Mouse (Mus musculus) thymus, postnatal 36 days (tissue): ENCODE data around the gene Fabp7.

Experiments used
- DNase-seq, 2 experiments: peaks; one replicate each; pipeline ENCODE4 v3.0.0; 2022; ENCODE audit warnings: mixed read lengths in 2 of 2

Gene Fabp7

DNA sequence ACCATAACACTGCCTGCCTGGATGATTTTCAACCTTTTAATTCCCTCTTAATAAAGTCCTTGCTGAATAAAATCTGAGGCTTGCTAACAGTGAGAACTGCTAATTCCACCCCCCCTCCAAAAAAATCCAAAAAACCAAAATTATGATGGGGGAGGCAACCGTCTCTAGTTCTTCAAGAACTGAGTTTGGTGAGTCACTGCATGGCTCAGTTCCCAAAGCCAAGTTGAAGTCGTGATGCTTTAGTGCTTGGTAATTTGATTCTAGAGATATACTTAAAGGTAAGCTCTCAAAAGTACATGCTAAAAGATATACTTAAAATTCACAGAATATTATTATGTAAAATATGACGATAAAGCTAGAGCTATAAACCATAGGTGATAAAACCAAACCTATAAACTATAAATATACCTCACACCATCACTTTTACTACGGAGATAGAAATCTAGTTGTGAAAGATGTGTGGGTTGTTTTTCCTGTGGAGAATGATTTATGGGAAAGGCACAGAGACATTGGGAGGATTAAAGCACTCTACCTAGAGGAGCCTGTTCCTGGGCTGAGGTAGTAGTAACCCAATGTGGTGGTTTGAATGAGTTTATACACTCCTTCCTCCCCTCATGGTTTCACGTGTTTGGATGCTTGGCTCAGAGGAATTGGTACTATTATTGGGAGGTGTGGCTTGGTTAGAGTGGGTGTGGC, 27.6 kb downstream of the Fabp7 start:
- no peak for DNase-seq

DNA sequence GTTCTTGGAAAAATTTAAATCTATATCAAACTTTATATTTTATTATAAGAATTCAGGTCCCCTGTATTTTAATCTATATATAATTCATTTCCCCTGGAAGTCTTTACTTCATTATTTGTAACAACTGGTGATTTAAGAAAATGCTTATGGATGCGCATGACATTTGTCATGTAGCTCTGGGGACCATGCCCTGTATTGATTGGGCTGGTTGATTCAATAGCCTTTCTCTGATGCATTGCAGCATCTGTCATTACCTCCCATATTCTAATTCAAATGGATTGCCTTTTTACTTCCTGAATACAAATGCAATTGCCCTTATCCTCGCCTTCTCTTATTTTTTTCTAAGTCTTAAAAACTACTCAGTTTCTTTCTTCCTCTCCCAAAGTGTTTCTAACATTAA, 29.6 kb downstream of the Fabp7 start:
- DNase-seq = no peak

DNA sequence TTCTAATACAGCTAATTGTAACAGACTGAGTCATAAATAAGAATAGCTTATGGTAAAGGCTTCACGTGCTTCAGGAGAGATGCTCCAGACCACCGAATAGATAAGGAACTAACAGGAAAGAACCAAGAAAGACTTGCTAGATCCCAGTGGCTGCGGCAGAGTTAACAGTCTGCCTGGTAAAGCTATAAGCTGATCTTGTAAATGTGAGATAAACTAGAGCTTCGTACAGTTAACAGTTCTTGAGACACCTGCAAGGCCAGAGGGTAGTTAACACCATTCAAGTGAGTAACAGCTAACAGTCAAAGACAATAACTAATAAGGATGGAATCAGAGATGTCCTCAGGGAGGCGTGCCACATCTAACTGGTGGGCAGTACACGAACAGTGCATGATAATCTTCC, 31.2 kb downstream of the Fabp7 start:
- DNase-seq = no peak

DNA sequence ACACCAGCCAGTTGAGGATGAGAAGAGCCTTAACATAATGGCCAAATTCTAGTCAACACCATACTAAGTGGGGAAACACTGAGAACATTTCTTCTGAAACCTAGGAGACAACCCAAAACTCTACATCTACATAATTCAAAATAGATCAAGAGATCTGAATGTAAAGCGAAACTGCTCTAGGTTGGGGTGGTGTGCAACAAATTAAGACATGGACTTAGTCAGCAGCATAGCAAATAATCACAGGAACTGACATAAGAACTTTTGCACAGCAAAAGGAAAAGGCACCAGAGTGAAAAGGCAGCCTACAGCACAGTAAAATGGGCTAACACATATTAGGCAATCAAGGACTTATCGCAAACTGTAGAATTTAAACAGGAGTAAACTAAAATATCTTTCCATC, 34.5 kb downstream of the Fabp7 start:
- DNase-seq = no peak

DNA sequence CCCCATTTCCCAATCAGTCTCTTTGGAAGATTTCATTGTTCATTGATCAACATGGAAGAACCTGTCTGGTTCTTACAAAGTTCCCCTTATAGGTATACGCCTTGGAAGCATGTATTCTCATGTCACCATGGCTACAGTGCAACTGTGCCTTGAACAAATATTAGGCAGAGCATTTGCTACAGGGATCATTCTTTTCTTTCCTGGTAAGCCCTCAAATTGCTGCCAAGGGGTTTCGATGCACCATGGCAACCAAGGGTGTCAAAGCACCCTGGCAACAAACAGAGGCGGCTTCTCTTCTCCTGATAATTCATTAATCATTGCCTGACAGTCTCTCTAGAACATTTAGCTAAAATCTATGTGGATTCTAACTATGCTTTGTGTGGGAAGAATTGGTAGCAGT, 37.8 kb downstream of the Fabp7 start:
- no peak for DNase-seq

DNA sequence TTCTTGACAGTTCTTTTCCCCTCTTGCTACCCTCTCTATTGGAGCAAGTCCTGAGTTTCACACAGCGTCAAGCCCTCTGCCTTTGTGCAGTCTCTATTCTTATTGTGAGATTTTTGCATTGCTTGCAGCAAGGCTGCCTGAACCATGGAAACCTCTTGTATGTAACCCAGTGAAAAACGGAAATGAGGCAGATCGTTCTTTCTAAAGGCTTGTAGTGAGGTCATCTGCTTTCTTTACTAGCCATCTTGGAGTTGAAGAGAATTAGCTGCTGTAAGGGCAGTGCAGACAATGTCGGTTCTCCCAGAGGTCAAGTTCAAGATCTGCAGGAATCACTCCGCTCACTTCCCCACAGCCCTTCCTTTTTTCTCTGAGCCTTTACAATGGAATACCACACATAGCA, 44.0 kb downstream of the Fabp7 start:
- DNase-seq = no peak

DNA sequence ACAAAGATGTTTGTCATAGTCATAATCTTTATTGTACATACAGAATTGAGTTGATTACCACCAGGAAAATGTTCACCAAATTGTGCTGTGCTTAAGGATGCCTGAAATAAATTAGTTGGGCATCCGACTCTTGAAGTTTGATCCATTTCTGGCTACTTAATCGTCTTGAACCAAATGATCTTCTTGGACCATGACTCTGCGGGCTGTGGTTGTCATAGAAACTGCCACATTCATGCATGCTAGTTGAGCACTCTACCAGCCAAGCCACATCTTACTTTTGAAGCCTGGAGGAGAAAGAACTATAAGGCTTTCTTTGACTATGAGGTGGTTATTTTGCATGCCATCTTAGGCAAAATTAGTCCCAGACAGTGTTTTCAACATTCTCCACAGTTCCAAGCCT, 44.9 kb downstream of the Fabp7 start:
- DNase-seq = no peak

DNA sequence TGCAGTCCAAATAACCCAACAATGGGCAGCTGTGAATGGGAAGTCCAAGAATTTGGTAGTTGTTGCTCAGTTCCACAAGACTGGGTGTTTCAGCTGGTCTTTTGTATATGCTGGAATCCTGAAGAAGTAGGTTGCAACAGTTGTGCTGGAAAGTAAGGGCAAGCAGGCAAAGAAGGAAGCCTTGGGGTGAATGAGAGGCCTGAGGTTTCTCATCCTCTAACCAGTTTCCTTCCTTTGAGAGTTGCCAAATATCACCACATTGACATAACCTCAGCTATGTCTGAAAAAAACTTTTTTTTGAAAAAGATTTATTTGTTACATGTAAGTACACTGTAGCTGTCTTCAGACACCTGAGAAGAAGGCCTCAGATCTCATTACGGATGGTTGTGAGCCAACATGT, 50.4 kb downstream of the Fabp7 start:
- no peak for DNase-seq

DNA sequence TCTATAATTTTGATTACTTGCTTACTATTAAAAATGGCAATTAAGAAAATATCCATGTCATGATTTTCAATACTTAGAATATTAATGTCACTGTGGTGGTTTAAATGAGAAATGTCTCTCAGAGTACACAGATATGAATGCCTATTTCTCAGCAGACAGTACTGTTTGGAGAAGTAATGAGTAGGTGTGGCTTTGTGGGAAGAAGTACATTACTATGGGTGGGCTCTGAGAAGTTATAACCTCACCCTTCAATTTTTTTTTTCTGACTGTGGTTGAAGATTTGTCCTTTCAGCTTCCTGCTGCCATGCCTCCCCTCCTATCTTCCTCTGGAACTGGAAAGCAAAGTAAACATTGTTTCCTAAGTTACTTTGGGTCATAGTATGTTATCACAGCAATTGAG, 51.3 kb downstream of the Fabp7 start:
- DNase-seq = no peak
